Mouse (Mus musculus) limb, embryonic 14.5 days (tissue): Measurements from ENCODE around the gene Aspdh. TPM values are rescaled to one million over a fixed set of nuclear protein-coding genes. Genes with fewer than 3 reads are reported as not detected.

Experiments used
- ATAC-seq: fragments of 200-750 bp; cut with Nextera tagmentation; 2 replicates; pipeline ENCODE4 v1.8.0; 2017; ENCODE audit warnings: low read depth, moderate number of reproducible peaks, moderate TSS enrichment; ENCODE audit not compliant: low FRiP score
- DNase-seq: peaks from one replicate; pipeline ENCODE4 v3.0.0-alpha.2; 2015; ENCODE audit warnings: low spot score
- H3K27ac ChIP-seq: fragments of 300-500 bp; sonication (generic); replicated peaks from 2 replicates; pipeline ENCODE4 v1.5.1; 2014; ENCODE audit warnings: low read depth, mild to moderate bottlenecking, low read length, moderate library complexity, mixed read lengths
- H3K27me3 ChIP-seq: fragments of 300-500 bp; sonication (generic); 2 replicates; pipeline ENCODE4 v1.6.1; 2014; ENCODE audit warnings: low read length, mixed read lengths; ENCODE audit not compliant: control insufficient read depth, insufficient read depth
- H3K36me3 ChIP-seq: fragments of 300-500 bp; sonication (generic); 2 replicates; pipeline ENCODE4 v1.6.1; 2014; ENCODE audit warnings: mild to moderate bottlenecking, low read length, moderate library complexity, mixed read lengths; ENCODE audit not compliant: control insufficient read depth, insufficient read depth
- H3K4me1 ChIP-seq: fragments of 300-500 bp; sonication (generic); 2 replicates; pipeline ENCODE4 v1.6.1; 2014; ENCODE audit warnings: antibody characterized with exemption, low read length, mixed read lengths; ENCODE audit not compliant: control insufficient read depth, insufficient read depth
- H3K4me2 ChIP-seq: fragments of 300-500 bp; sonication (generic); replicated peaks from 2 replicates; pipeline ENCODE4 v1.6.1; 2014; ENCODE audit warnings: low read depth, mild to moderate bottlenecking, low read length, moderate library complexity; ENCODE audit not compliant: severe bottlenecking
- H3K4me3 ChIP-seq: fragments of 300-500 bp; sonication (generic); replicated peaks from 2 replicates; pipeline ENCODE4 v1.5.1; 2014; ENCODE audit warnings: low read length
- H3K9ac ChIP-seq: fragments of 300-500 bp; sonication (generic); 2 replicates; pipeline ENCODE4 v1.6.1; 2014; ENCODE audit warnings: mild to moderate bottlenecking, low read depth, low read length, moderate library complexity; ENCODE audit not compliant: severe bottlenecking
- H3K9me3 ChIP-seq: fragments of 300-500 bp; sonication (generic); 2 replicates; pipeline ENCODE4 v1.6.1; 2016; ENCODE audit warnings: low read length; ENCODE audit not compliant: control insufficient read depth
- POLR2A ChIP-seq: fragments of 200-500 bp; IDR thresholded peaks from 2 replicates; pipeline ENCODE4 v1.8.0; 2012; ENCODE audit warnings: inconsistent platforms, mild to moderate bottlenecking, moderate library complexity, borderline replicate concordance; ENCODE audit not compliant: insufficient read depth, insufficient read length; ENCODE audit errors: extremely low read depth
- WGBS: fragments of 180-500 bp; shearing (Covaris S2); extraction: QIAGEN DNeasy Blood & Tissue Kit; methylation state at CpG from one replicate; pipeline ENCODE4 v1.1.7; 2014; 5-methylcytosine and 5-hydroxymethylcytosine counted together
- polyA plus RNA-seq, 2 experiments: library from polyadenylated mRNA; depleted of rRNA in 1 of 2; stranded (reverse) in 1 of 2; unstranded in 1 of 2; fragments of >200 nt; fragmentation: Nextera tagmentation in 1 of 2; extraction: Ambion mirVana in 1 of 2; gene quantifications; 2 replicates each; pipeline versions ENCODE4 v1.2.1 to v1.2.3; 2012 to 2014

Gene Aspdh
- polyA plus RNA-seq, 2 experiments: 0.37 to 1.8 TPM

- Histone ChIP-seq H3K27me3 (no peaks in the 10 kb centered on the region), H3K27ac (peak within 1 kb of the TSS; percentile 93), H3K4me2 (peak within 1 kb of the TSS; percentile 87), H3K9me3 (no peaks in the 10 kb centered on the region), H3K9ac (peak within 1 kb of the TSS; percentile 87), H3K36me3 (peaks cover 29% of the 10 kb centered on the region), H3K4me3 (peak within 1 kb of the TSS; percentile 73), H3K4me1 (peaks cover 13% of the 10 kb centered on the region; the same call in 1 of the 2 replicates)
- WGBS: under 1% methylated on average over 58 of the region's 58 CpGs
- peak; percentile 93 for ATAC-seq
- peak; percentile 97 for DNase-seq
- peak; percentile 22; the same call in 1 of the 2 replicates for TF ChIP-seq POLR2A
Observed at GRCm38 (mm10) chr7:44495992-44496770, 31.0 kb downstream of the Aspdh start, which contains the start of the genes Emc10 and Fam71e1. Gene Emc10 (minus strand): TSS chr7:44496529. Gene Fam71e1 (plus strand): TSS chr7:44496581.

GRCm38 (mm10) chr7:44496771-44497109 is 31.5 kb downstream of the Aspdh start:
- H3K9me3 ChIP-seq: no peaks in the 10 kb centered on the region
- no peaks in the 10 kb centered on the region for H3K27me3 ChIP-seq
- TF ChIP-seq POLR2A: 0 out of 2 replicates have a peak, but pooled peaks have one; percentile 65
- ATAC-seq: no peak
- DNase-seq: no peak
- under 1% methylated on average over 19 of the region's 26 CpGs for WGBS
- H3K9ac ChIP-seq: peak overlapping the region; percentile 87
- H3K4me2 ChIP-seq: peak overlapping the region; percentile 87
- H3K4me3 ChIP-seq: peak overlapping the region; percentile 73
- H3K4me1 ChIP-seq: peaks cover 13% of the 10 kb centered on the region; the same call in 1 of the 2 replicates
- H3K36me3 ChIP-seq: peaks cover 23% of the 10 kb centered on the region
- peak overlapping the region; percentile 93 for H3K27ac ChIP-seq

GRCm38 (mm10) chr7:44497361-44498055 is 32.3 kb downstream of the Aspdh start:
- H3K9ac ChIP-seq: peak overlapping the region; percentile 87
- ATAC-seq: no peak

GRCm38 (mm10) chr7:44498922-44499321 is 33.7 kb downstream of the Aspdh start:
- 74% methylated on average over 1 of the region's 1 CpGs for WGBS
- Histone ChIP-seq H3K4me2 (no peak overlapping the region), H3K4me1 (peaks cover 13% of the 10 kb centered on the region; the same call in 1 of the 2 replicates), H3K27me3 (no peaks in the 10 kb centered on the region), H3K4me3 (no peak overlapping the region), H3K9me3 (no peaks in the 10 kb centered on the region), H3K27ac (no peak overlapping the region), H3K9ac (no peak overlapping the region), H3K36me3 (peaks cover 3% of the 10 kb centered on the region; the same call in 1 of the 2 replicates)
- TF ChIP-seq POLR2A: no peak
- ATAC-seq (no peak), DNase-seq (no peak)

More at GRCm38 (mm10) chr7:44497361-44498055, 32.3 kb downstream of the Aspdh start:
- Histone ChIP-seq H3K27ac (no peak overlapping the region), H3K27me3 (no peaks in the 10 kb centered on the region), H3K4me2 (peak overlapping the region; percentile 87), H3K9me3 (no peaks in the 10 kb centered on the region), H3K36me3 (peaks cover 15% of the 10 kb centered on the region), H3K4me1 (peaks cover 13% of the 10 kb centered on the region; the same call in 1 of the 2 replicates), H3K4me3 (peak overlapping the region; percentile 73)
- no peak for TF ChIP-seq POLR2A
- no peak for DNase-seq
- 85% methylated on average over 10 of the region's 10 CpGs for WGBS

GRCm38 (mm10) chr7:44500046-44500445 is 34.9 kb downstream of the Aspdh start:
- Histone ChIP-seq H3K4me1 (peaks cover 13% of the 10 kb centered on the region; the same call in 1 of the 2 replicates), H3K4me2 (no peak overlapping the region), H3K9me3 (no peaks in the 10 kb centered on the region), H3K9ac (no peak overlapping the region), H3K36me3 (no peaks in the 10 kb centered on the region), H3K27me3 (no peaks in the 10 kb centered on the region), H3K4me3 (no peak overlapping the region), H3K27ac (no peak overlapping the region)
- TF ChIP-seq POLR2A: no peak
- 61% methylated on average over 20 of the region's 20 CpGs for WGBS
- ATAC-seq: no peak
- no peak for DNase-seq
